Mouse (Mus musculus) limb, embryonic 15.5 days (tissue): Measurements from ENCODE around the gene Cd4. TPM values are rescaled to one million over a fixed set of nuclear protein-coding genes. Genes with fewer than 3 reads are reported as not detected.
"Not testable (repeated sequence)": the region's sequence is repeated elsewhere in the genome, so short reads cannot be mapped to it uniquely, and the experiment has no call there.

Experiments
- ATAC-seq: fragments of 200-750 bp; cut with Nextera tagmentation; 2 replicates; pipeline ENCODE4 v1.8.0; 2017; ENCODE audit warnings: low read depth, moderate TSS enrichment; ENCODE audit not compliant: insufficient number of reproducible peaks, low FRiP score, low TSS enrichment
- H3K27ac ChIP-seq: fragments of 300-500 bp; sonication (generic); 2 replicates; pipeline ENCODE4 v1.5.1; 2015; ENCODE audit warnings: moderate library complexity, mild to moderate bottlenecking, inconsistent platforms
- H3K27me3 ChIP-seq: fragments of 300-500 bp; sonication (generic); 2 replicates; pipeline ENCODE4 v1.6.1; 2015; ENCODE audit warnings: inconsistent platforms
- H3K36me3 ChIP-seq: fragments of 300-500 bp; sonication (generic); 2 replicates; pipeline ENCODE4 v1.6.1; 2015; ENCODE audit warnings: inconsistent platforms
- H3K4me1 ChIP-seq: fragments of 300-500 bp; sonication (generic); 2 replicates; pipeline ENCODE4 v1.6.1; 2015; ENCODE audit warnings: inconsistent platforms
- H3K4me2 ChIP-seq: fragments of 300-500 bp; sonication (generic); 2 replicates; pipeline ENCODE4 v1.6.1; 2015; ENCODE audit warnings: mild to moderate bottlenecking, inconsistent platforms
- H3K4me3 ChIP-seq: fragments of 300-500 bp; sonication (generic); 2 replicates; pipeline ENCODE4 v1.5.1; 2015; ENCODE audit warnings: mild to moderate bottlenecking, inconsistent platforms
- H3K9ac ChIP-seq: fragments of 300-500 bp; sonication (generic); 2 replicates; pipeline ENCODE4 v1.6.1; 2015; ENCODE audit warnings: inconsistent platforms
- H3K9me3 ChIP-seq: fragments of 300-500 bp; sonication (generic); 2 replicates; pipeline ENCODE4 v1.6.1; 2016; ENCODE audit warnings: inconsistent platforms
- WGBS: fragments of 180-500 bp; shearing (Covaris S2); methylation state at CpG from one replicate; pipeline ENCODE4 v1.1.7; 2015; 5-methylcytosine and 5-hydroxymethylcytosine counted together
- polyA plus RNA-seq: library from polyadenylated mRNA; unstranded; fragments of >200 nt; fragmentation: Nextera tagmentation; extraction: Ambion mirVana; gene quantifications from 2 replicates; pipeline ENCODE4 v1.2.1, GENCODE M21; 2015

The Cd4 gene
- polyA plus RNA-seq, 1 experiment from 2014 or later, result 0.24 TPM

- no peak overlapping the region for H3K27ac ChIP-seq
- H3K9ac ChIP-seq, result no peak overlapping the region
- H3K36me3 ChIP-seq, result peaks cover 31% of the 10 kb centered on the region
- peaks cover 42% of the 10 kb centered on the region for H3K4me1 ChIP-seq
- H3K27me3 ChIP-seq, result no peaks in the 10 kb centered on the region
- no peaks in the 10 kb centered on the region for H3K9me3 ChIP-seq
- WGBS, result 91% methylated on average over 8 of the region's 8 CpGs
- no peak overlapping the region for H3K4me2 ChIP-seq
- ATAC-seq, result no peak
- H3K4me3 ChIP-seq, result peak overlapping the region; percentile 74; the same call in 1 of the 2 replicates
Observed at GRCm38 (mm10) chr6:124831649-124832048, 56.4 kb downstream of the Cd4 start.

GRCm38 (mm10) chr6:124831199-124831598 lies 56.8 kb downstream of the Cd4 start:
- peaks cover 33% of the 10 kb centered on the region for H3K36me3 ChIP-seq
- H3K4me2 ChIP-seq, result peak overlapping the region; percentile 87
- ATAC-seq, H3K9me3 ChIP-seq, H3K27ac ChIP-seq, H3K27me3 ChIP-seq, H3K9ac ChIP-seq: not testable (repeated sequence)
- peaks cover 38% of the 10 kb centered on the region for H3K4me1 ChIP-seq
- WGBS, result 93% methylated on average over 4 of the region's 4 CpGs
- peak overlapping the region; percentile 74 for H3K4me3 ChIP-seq

- Histone ChIP-seq H3K36me3 (peaks cover 44% of the 10 kb centered on the region), H3K4me3 (peak overlapping the region; percentile 74), H3K9me3 (no peaks in the 10 kb centered on the region), H3K9ac (peak overlapping the region; percentile 55), H3K4me2 (peak overlapping the region; percentile 87), H3K4me1 (peaks cover 30% of the 10 kb centered on the region), H3K27ac (peak overlapping the region; percentile 93), H3K27me3 (no peaks in the 10 kb centered on the region)
- WGBS, result under 1% methylated on average over 38 of the region's 38 CpGs
- ATAC-seq, result peak; percentile 80
Observed at GRCm38 (mm10) chr6:124829799-124830700, 58.0 kb downstream of the Cd4 start.

- peak within 1 kb of the TSS; percentile 87 for H3K4me2 ChIP-seq
- under 1% methylated on average over 55 of the region's 55 CpGs for WGBS
- peaks cover 30% of the 10 kb centered on the region for H3K4me1 ChIP-seq
- H3K9ac ChIP-seq, result peak within 1 kb of the TSS; percentile 55
- peak within 1 kb of the TSS; percentile 74 for H3K4me3 ChIP-seq
- no peaks in the 10 kb centered on the region for H3K9me3 ChIP-seq
- peak within 1 kb of the TSS; percentile 93 for H3K27ac ChIP-seq
- peak; percentile 95 for ATAC-seq
- H3K36me3 ChIP-seq, result peaks cover 48% of the 10 kb centered on the region
- no peaks in the 10 kb centered on the region for H3K27me3 ChIP-seq
Observed at GRCm38 (mm10) chr6:124828868-124829798, 58.9 kb downstream of the Cd4 start, which contains the start of the genes Usp5 and Cdca3. TSS of gene Usp5 (minus strand) at chr6:124829484. TSS of gene Cdca3 (plus strand) at chr6:124829547.

GRCm38 (mm10) chr6:124828101-124828592 lies 59.9 kb downstream of the Cd4 start:
- peak overlapping the region; percentile 82 for H3K27ac ChIP-seq
- peaks cover 50% of the 10 kb centered on the region for H3K36me3 ChIP-seq
- WGBS, result 20% methylated on average over 10 of the region's 10 CpGs

GRCm38 (mm10) chr6:124822049-124822448 lies 66.0 kb downstream of the Cd4 start:
- 96% methylated on average over 4 of the region's 4 CpGs for WGBS
- no peaks in the 10 kb centered on the region for H3K27me3 ChIP-seq
- H3K9me3 ChIP-seq, result no peaks in the 10 kb centered on the region
- no peak overlapping the region for H3K4me3 ChIP-seq
- no peak overlapping the region for H3K4me2 ChIP-seq
- no peak overlapping the region for H3K27ac ChIP-seq
- no peak overlapping the region for H3K9ac ChIP-seq
- peaks cover 93% of the 10 kb centered on the region for H3K36me3 ChIP-seq
- no peaks in the 10 kb centered on the region for H3K4me1 ChIP-seq
- no peak for ATAC-seq

More at GRCm38 (mm10) chr6:124828101-124828592, 59.9 kb downstream of the Cd4 start:
- Histone ChIP-seq H3K4me3 (peak overlapping the region; percentile 74), H3K9ac (peak overlapping the region; percentile 44), H3K9me3 (no peaks in the 10 kb centered on the region), H3K4me2 (peak overlapping the region; percentile 84), H3K4me1 (peaks cover 30% of the 10 kb centered on the region), H3K27me3 (no peaks in the 10 kb centered on the region)
- no peak for ATAC-seq

GRCm38 (mm10) chr6:124820891-124821290 lies 67.1 kb downstream of the Cd4 start:
- H3K9me3 ChIP-seq, result no peaks in the 10 kb centered on the region
- WGBS, result 90% methylated on average over 5 of the region's 5 CpGs
- ATAC-seq, result no peak

GRCm38 (mm10) chr6:124817971-124818370 lies 70.0 kb downstream of the Cd4 start:
- Histone ChIP-seq H3K9ac (no peak overlapping the region), H3K36me3 (peaks cover 79% of the 10 kb centered on the region), H3K4me2 (no peak overlapping the region), H3K27me3 (no peaks in the 10 kb centered on the region), H3K4me1 (peaks cover 14% of the 10 kb centered on the region), H3K4me3 (no peak overlapping the region), H3K9me3 (no peaks in the 10 kb centered on the region), H3K27ac (no peak overlapping the region)
- ATAC-seq, result no peak
- WGBS, result 89% methylated on average over 8 of the region's 8 CpGs

More at GRCm38 (mm10) chr6:124820891-124821290, 67.1 kb downstream of the Cd4 start:
- Histone ChIP-seq H3K4me2 (no peak overlapping the region), H3K27me3 (no peaks in the 10 kb centered on the region), H3K4me1 (no peaks in the 10 kb centered on the region), H3K27ac (no peak overlapping the region), H3K36me3 (peaks cover 100% of the 10 kb centered on the region), H3K9ac (no peak overlapping the region), H3K4me3 (no peak overlapping the region)

- Histone ChIP-seq H3K4me2 (no peak overlapping the region), H3K4me1 (peaks cover 18% of the 10 kb centered on the region), H3K9ac (no peak overlapping the region), H3K27ac (no peak overlapping the region), H3K36me3 (peaks cover 77% of the 10 kb centered on the region), H3K27me3 (no peaks in the 10 kb centered on the region), H3K9me3 (no peaks in the 10 kb centered on the region), H3K4me3 (no peak overlapping the region)
- no peak for ATAC-seq
- 94% methylated on average over 8 of the region's 8 CpGs for WGBS
Observed at GRCm38 (mm10) chr6:124817563-124817962, 70.5 kb downstream of the Cd4 start.

GRCm38 (mm10) chr6:124817125-124817524 lies 70.9 kb downstream of the Cd4 start:
- Histone ChIP-seq H3K27ac (no peak overlapping the region), H3K27me3 (no peaks in the 10 kb centered on the region), H3K9me3 (no peaks in the 10 kb centered on the region), H3K4me3 (no peak overlapping the region), H3K4me1 (peaks cover 23% of the 10 kb centered on the region), H3K36me3 (peaks cover 77% of the 10 kb centered on the region), H3K4me2 (no peak overlapping the region), H3K9ac (no peak overlapping the region)
- no peak for ATAC-seq
- WGBS, result 95% methylated on average over 11 of the region's 11 CpGs

- no peak overlapping the region for H3K4me3 ChIP-seq
- H3K4me1 ChIP-seq, result peaks cover 28% of the 10 kb centered on the region
- ATAC-seq, result no peak
- H3K9me3 ChIP-seq, result no peaks in the 10 kb centered on the region
- peaks cover 77% of the 10 kb centered on the region for H3K36me3 ChIP-seq
- H3K27me3 ChIP-seq, result no peaks in the 10 kb centered on the region
- no peak overlapping the region for H3K9ac ChIP-seq
- WGBS, result 85% methylated on average over 4 of the region's 4 CpGs
- H3K27ac ChIP-seq, result no peak overlapping the region
- H3K4me2 ChIP-seq, result no peak overlapping the region
Observed at GRCm38 (mm10) chr6:124816611-124817010, 71.4 kb downstream of the Cd4 start.
